Mouse (Mus musculus) c-Kit-positive CD71-positive TER-119-positive erythroid progenitor cells, embryonic 14.5 days (primary cell): ENCODE results near the gene Tnp2.

Source experiments
- DNase-seq: peaks from one replicate; pipeline ENCODE4 v3.0.0-alpha.2; 2013; ENCODE audit warnings: low spot score

Tnp2 gene

DNA sequence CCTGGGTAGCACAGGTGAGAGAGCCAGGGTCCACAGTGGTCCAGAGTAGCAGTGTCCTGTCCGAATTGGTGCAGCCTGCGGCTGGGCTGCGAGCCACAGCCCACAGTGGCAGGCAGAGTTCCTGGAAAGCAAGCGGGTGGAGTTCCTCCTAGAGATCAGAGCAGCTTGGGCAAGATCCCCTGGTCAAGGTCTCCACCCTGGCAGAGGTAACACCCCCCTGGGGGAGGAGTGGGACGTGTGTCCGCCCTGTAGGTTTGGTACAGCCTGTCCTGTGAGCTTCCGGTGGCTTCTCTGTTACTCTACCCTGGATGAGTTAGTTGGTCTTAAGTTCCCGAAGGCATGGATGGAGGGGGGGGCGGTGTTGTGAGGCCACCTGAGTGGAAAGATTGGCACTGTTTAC, 19.6 kb downstream of the Tnp2 start:
- no peak for DNase-seq

- DNase-seq: peak; percentile 74
These were observed 21.3 kb downstream of the Tnp2 start for GRCm38 (mm10) chr16:10767158-10767557.

DNA sequence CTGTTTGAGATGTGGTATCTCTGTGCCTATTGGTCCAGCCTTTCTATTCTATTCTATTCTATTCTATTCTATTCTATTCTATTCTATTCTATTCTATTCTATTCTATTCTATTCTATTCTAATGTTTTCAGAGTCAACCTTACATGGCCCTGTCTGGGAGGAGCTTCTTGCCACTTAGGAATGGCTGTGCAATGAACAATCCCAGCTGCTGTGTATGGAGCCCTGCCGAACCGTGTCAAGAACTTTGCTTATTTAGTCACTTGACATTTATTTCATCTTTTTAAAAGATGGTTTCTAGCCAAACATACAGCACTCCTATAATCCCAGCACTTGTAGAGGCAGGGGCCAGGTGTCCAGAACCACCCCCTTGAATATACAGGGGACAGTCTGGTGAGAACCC, 24.1 kb downstream of the Tnp2 start:
- no peak for DNase-seq

- DNase-seq: no peak
These were observed 24.8 kb downstream of the Tnp2 start for GRCm38 (mm10) chr16:10763540-10764264.

DNA sequence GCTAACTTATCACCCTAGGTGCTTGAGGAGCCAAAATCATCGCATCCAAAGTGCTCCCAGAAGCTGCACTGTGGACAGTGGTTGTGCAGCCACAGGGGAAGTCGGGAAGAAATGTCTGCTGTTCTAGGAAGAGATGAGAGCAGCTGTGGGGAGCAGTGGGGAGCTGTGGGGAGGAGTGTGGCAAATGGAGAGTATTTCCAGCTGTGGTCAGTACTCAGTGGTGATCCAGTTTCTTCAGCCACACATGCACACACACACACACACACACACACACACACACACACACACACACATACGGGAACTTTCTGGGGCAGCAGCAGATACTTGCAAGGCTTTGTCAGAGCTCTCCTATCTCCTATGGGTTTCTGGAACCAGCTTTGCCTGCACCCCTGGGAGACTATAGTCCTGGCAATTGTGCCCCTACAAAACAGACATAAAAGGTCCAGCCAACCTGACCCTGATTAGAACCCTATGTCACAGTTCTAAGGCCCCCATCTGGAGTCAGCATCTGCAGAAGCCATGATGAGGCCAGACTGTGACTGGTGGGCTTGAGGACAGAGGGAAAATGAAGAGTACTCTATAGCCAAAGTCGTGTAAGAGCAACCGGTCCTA, 25.8 kb downstream of the Tnp2 start:
- no peak for DNase-seq

DNA sequence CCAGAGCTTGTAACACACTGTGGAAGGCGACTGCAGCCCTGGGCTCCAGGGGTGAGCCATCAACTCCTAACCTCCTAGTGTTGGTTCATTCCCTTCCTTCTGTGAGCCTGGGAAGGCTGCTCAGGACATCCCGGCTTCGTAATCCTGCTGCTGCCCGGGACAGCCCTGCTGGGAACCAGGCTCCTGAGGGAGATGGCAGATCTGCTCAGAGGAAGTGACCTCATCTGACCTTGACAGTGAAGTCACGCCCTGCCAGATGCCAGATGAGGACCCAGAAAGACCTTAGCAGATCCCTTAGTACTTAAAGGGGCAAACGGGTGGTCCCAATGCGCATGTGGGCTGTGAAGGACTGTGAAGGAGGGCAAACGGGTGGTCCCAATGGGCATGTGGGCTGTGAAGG, 27.3 kb downstream of the Tnp2 start:
- DNase-seq: no peak

DNA sequence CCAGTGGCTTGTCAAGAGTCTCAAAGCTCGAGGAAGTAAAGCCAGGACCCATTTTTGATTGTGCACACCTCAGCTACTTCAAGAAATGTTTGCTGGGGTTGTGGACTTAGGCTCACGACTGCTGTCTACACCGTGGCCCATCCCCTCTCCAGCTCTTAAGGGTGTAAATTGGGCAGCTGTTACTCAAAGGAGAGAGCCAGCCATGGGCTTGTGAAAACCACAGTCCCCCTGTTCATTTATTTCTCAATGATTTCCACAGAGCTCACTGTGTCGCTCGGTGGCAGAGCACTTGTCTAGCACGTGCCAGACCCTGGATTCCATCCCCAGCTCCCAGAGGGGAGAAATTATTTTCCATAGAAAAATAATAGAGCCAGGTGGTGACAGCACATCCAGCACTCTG, 32.3 kb downstream of the Tnp2 start:
- DNase-seq: no peak

- DNase-seq: no peak
These were observed 33.8 kb downstream of the Tnp2 start for GRCm38 (mm10) chr16:10754521-10755296.

DNA sequence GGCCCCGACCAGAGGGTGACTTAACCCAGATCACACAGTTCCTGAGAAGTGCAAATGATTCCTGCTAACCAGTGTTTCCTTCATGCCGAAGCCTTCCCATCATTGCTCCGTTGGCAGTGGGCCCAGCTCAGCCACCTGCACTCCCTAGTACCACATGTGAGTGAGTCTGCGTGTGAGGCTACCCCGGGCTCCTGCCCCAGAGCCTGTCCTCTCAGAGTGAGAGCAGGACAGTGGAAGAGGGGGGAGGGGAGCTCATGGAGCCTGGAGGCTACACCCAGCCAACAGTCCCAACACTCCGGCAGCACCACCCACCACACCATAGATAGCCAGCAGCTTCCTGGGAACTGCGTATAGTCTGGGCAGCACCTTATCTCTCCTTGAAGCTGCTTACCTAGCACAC, 38.6 kb downstream of the Tnp2 start:
- no peak for DNase-seq

GRCm38 (mm10) chr16:10749226-10749625, 39.2 kb downstream of the Tnp2 start:
- no peak for DNase-seq

DNA sequence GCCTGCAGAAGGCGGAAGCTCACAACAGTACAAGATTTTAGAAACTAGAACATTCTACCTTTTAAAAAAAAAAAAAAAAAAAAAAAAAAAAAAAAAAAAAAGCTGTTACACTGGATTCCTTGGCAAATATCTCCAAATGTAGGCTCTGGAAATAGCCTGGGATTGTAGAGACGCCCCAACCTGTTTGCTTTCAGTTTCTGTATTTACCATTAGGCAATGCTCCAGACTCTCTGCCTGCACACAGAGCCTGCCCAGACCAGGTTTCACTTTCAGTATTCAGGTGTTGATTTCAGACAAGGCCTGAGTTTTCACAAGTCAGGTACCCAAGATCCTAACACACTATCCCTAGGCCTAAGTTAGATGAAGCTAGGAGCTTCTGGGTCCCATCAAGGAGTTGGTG, 47.4 kb downstream of the Tnp2 start:
- no peak for DNase-seq

DNA sequence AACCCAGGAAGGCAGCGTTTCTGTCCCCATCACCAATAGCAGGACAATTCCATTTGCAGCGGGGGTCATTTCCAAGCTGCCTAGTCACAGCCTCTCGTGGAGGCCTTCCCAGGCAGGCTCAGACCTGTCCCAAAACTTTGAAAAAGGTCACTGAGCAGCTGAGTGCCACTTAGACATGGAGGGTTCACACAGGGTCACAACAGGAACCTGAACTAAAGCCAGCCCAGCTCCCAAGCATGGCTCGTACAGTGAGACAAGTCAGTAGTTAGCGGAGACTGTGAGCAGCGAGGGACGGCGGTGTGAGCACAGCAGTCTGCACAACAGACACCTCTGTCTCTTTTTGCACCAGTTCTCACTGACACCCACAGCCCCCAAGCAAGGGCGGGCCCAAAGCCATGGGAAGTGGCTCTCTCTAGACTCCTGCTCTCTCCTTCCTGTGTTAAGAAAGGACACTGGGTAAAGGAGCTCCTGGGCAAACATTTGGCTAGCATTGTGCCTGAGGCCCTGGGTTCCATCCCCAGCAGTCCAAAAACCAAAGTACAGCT, 48.5 kb downstream of the Tnp2 start:
- DNase-seq: no peak

- DNase-seq: no peak
These were observed 49.6 kb downstream of the Tnp2 start for GRCm38 (mm10) chr16:10738866-10739265.
